Mouse (Mus musculus): ENCODE results near the gene Mtus2. TPM values are rescaled to one million over a fixed set of nuclear protein-coding genes. Genes with fewer than 3 reads are reported as not detected.

Gene Mtus2
- 18.1 and 19.2 TPM in 2 replicates for polyA plus RNA-seq (2014; fragmentation: Nextera tagmentation; extraction: Ambion mirVana)

- peak within 1 kb of the TSS; percentile 97 for H3K4me2 ChIP-seq (replicated peaks; ENCODE audit: low read depth, low read length)
- no peaks in the 10 kb centered on the region for H3K36me3 ChIP-seq (ENCODE audit: control insufficient read depth, insufficient read depth, low read length)
- no peak within 1 kb of the TSS for H3K27ac ChIP-seq (ENCODE audit: low read length)
- WGBS, result under 1% methylated on average over 49 of the region's 55 CpGs
- peak within 1 kb of the TSS; percentile 49 for H3K4me3 ChIP-seq (ENCODE audit: low read depth, low read length)
- H3K9ac ChIP-seq (replicated peaks; ENCODE audit: low read depth, low read length), result 0 out of 2 replicates have a peak within 1 kb of the TSS, but pooled peaks have one; percentile 21
- ATAC-seq (ENCODE audit: insufficient number of reproducible peaks, insufficient read depth, low FRiP score, low read depth), result peak; percentile 88
- no peaks in the 10 kb centered on the region for H3K9me3 ChIP-seq (ENCODE audit: control insufficient read depth, low read depth, low read length)
- H3K4me1 ChIP-seq (ENCODE audit: control insufficient read depth, insufficient read depth, low read length), result peaks cover 3% of the 10 kb centered on the region; the same call in 1 of the 2 replicates
- no peaks in the 10 kb centered on the region for H3K27me3 ChIP-seq (ENCODE audit: control insufficient read depth, insufficient read depth, low read length)
Measured at GRCm38 (mm10) chr5:147956821-147957564, at the start of gene Mtus2. TSS of gene Mtus2 (plus strand) at chr5:147957320.

- Histone ChIP-seq H3K27ac (ENCODE audit: low read length) (no peak overlapping the region), H3K4me2 (replicated peaks; ENCODE audit: low read depth, low read length) (no peak overlapping the region), H3K9me3 (ENCODE audit: control insufficient read depth, low read depth, low read length) (no peaks in the 10 kb centered on the region), H3K9ac (replicated peaks; ENCODE audit: low read depth, low read length) (no peak overlapping the region), H3K36me3 (ENCODE audit: control insufficient read depth, insufficient read depth, low read length) (no peaks in the 10 kb centered on the region), H3K4me1 (ENCODE audit: control insufficient read depth, insufficient read depth, low read length) (no peaks in the 10 kb centered on the region), H3K4me3 (ENCODE audit: low read depth, low read length) (no peak overlapping the region), H3K27me3 (ENCODE audit: control insufficient read depth, insufficient read depth, low read length) (no peaks in the 10 kb centered on the region)
- no peak for ATAC-seq (ENCODE audit: insufficient number of reproducible peaks, insufficient read depth, low FRiP score, low read depth)
- 75% methylated on average over 8 of the region's 8 CpGs for WGBS
Measured at GRCm38 (mm10) chr5:147907851-147908250, 49.3 kb upstream of the Mtus2 start.

GRCm38 (mm10) chr5:147910807-147911509 lies 46.2 kb upstream of the Mtus2 start:
- Histone ChIP-seq H3K36me3 (ENCODE audit: control insufficient read depth, insufficient read depth, low read length) (no peaks in the 10 kb centered on the region), H3K4me2 (replicated peaks; ENCODE audit: low read depth, low read length) (no peak overlapping the region), H3K27ac (ENCODE audit: low read length) (no peak overlapping the region), H3K4me3 (ENCODE audit: low read depth, low read length) (no peak overlapping the region), H3K27me3 (ENCODE audit: control insufficient read depth, insufficient read depth, low read length) (no peaks in the 10 kb centered on the region), H3K9ac (replicated peaks; ENCODE audit: low read depth, low read length) (no peak overlapping the region), H3K9me3 (ENCODE audit: control insufficient read depth, low read depth, low read length) (no peaks in the 10 kb centered on the region), H3K4me1 (ENCODE audit: control insufficient read depth, insufficient read depth, low read length) (peaks cover 7% of the 10 kb centered on the region; the same call in 1 of the 2 replicates)
- no peak for ATAC-seq (ENCODE audit: insufficient number of reproducible peaks, insufficient read depth, low FRiP score, low read depth)
- WGBS, result 62% methylated on average over 12 of the region's 12 CpGs

GRCm38 (mm10) chr5:147911744-147912143 lies 45.4 kb upstream of the Mtus2 start:
- H3K9me3 ChIP-seq (ENCODE audit: control insufficient read depth, low read depth, low read length), result no peaks in the 10 kb centered on the region
- ATAC-seq (ENCODE audit: insufficient number of reproducible peaks, insufficient read depth, low FRiP score, low read depth), result no peak
- no peak overlapping the region for H3K9ac ChIP-seq (replicated peaks; ENCODE audit: low read depth, low read length)
- 63% methylated on average over 5 of the region's 5 CpGs for WGBS
- H3K27ac ChIP-seq (ENCODE audit: low read length), result no peak overlapping the region
- H3K4me2 ChIP-seq (replicated peaks; ENCODE audit: low read depth, low read length), result no peak overlapping the region
- no peaks in the 10 kb centered on the region for H3K36me3 ChIP-seq (ENCODE audit: control insufficient read depth, insufficient read depth, low read length)
- no peaks in the 10 kb centered on the region for H3K27me3 ChIP-seq (ENCODE audit: control insufficient read depth, insufficient read depth, low read length)
- H3K4me1 ChIP-seq (ENCODE audit: control insufficient read depth, insufficient read depth, low read length), result peaks cover 7% of the 10 kb centered on the region; the same call in 1 of the 2 replicates
- H3K4me3 ChIP-seq (ENCODE audit: low read depth, low read length), result no peak overlapping the region

GRCm38 (mm10) chr5:147913241-147913842 lies 43.8 kb upstream of the Mtus2 start:
- H3K36me3 ChIP-seq (ENCODE audit: control insufficient read depth, insufficient read depth, low read length), result no peaks in the 10 kb centered on the region
- no peak overlapping the region for H3K4me3 ChIP-seq (ENCODE audit: low read depth, low read length)
- no peak overlapping the region for H3K4me2 ChIP-seq (replicated peaks; ENCODE audit: low read depth, low read length)
- no peak overlapping the region for H3K27ac ChIP-seq (ENCODE audit: low read length)
- H3K9me3 ChIP-seq (ENCODE audit: control insufficient read depth, low read depth, low read length), result no peaks in the 10 kb centered on the region
- no peak overlapping the region for H3K9ac ChIP-seq (replicated peaks; ENCODE audit: low read depth, low read length)
- WGBS, result 29% methylated on average over 14 of the region's 14 CpGs
- no peaks in the 10 kb centered on the region for H3K27me3 ChIP-seq (ENCODE audit: control insufficient read depth, insufficient read depth, low read length)
- peaks cover 7% of the 10 kb centered on the region; the same call in 1 of the 2 replicates for H3K4me1 ChIP-seq (ENCODE audit: control insufficient read depth, insufficient read depth, low read length)
- ATAC-seq (ENCODE audit: insufficient number of reproducible peaks, insufficient read depth, low FRiP score, low read depth), result peak; percentile 79

- Histone ChIP-seq H3K36me3 (ENCODE audit: control insufficient read depth, insufficient read depth, low read length) (no peaks in the 10 kb centered on the region), H3K27me3 (ENCODE audit: control insufficient read depth, insufficient read depth, low read length) (no peaks in the 10 kb centered on the region), H3K4me3 (ENCODE audit: low read depth, low read length) (no peak overlapping the region), H3K27ac (ENCODE audit: low read length) (no peak overlapping the region), H3K9ac (replicated peaks; ENCODE audit: low read depth, low read length) (no peak overlapping the region), H3K4me2 (replicated peaks; ENCODE audit: low read depth, low read length) (no peak overlapping the region), H3K9me3 (ENCODE audit: control insufficient read depth, low read depth, low read length) (no peaks in the 10 kb centered on the region), H3K4me1 (ENCODE audit: control insufficient read depth, insufficient read depth, low read length) (peaks cover 7% of the 10 kb centered on the region; the same call in 1 of the 2 replicates)
- 54% methylated on average over 6 of the region's 6 CpGs for WGBS
- ATAC-seq (ENCODE audit: insufficient number of reproducible peaks, insufficient read depth, low FRiP score, low read depth), result no peak
Measured at GRCm38 (mm10) chr5:147915038-147915566, 42.0 kb upstream of the Mtus2 start.

- Histone ChIP-seq H3K9ac (replicated peaks; ENCODE audit: low read depth, low read length) (no peak overlapping the region), H3K4me3 (ENCODE audit: low read depth, low read length) (no peak overlapping the region), H3K27me3 (ENCODE audit: control insufficient read depth, insufficient read depth, low read length) (no peaks in the 10 kb centered on the region), H3K4me2 (replicated peaks; ENCODE audit: low read depth, low read length) (no peak overlapping the region), H3K36me3 (ENCODE audit: control insufficient read depth, insufficient read depth, low read length) (no peaks in the 10 kb centered on the region), H3K27ac (ENCODE audit: low read length) (no peak overlapping the region), H3K4me1 (ENCODE audit: control insufficient read depth, insufficient read depth, low read length) (peaks cover 7% of the 10 kb centered on the region; the same call in 1 of the 2 replicates), H3K9me3 (ENCODE audit: control insufficient read depth, low read depth, low read length) (no peaks in the 10 kb centered on the region)
- no peak for ATAC-seq (ENCODE audit: insufficient number of reproducible peaks, insufficient read depth, low FRiP score, low read depth)
- 83% methylated on average over 9 of the region's 9 CpGs for WGBS
Measured at GRCm38 (mm10) chr5:147916171-147916570, 40.9 kb upstream of the Mtus2 start.

Data from stomach, embryonic 14.5 days (tissue).